9 mouse cellular contexts compared by ENCODE assay signal in genomic region chr19:59196111-59196666, GRCm38 (mm10). TPM values are rescaled to one million over a fixed set of nuclear protein-coding genes. Genes with fewer than 3 reads are reported as not detected.
DNase-seq lines count a peak whose midpoint lies in the region; ATAC-seq and TF ChIP-seq lines count a peak whose summit lies in the region.
"Had no signal": no experiment of that assay in that cellular context is flagged by ENCODE, and none has a peak within 500 bp of the region (broad histone marks: within the 10 kb centered on the region; RNA-seq: fewer than 3 reads in every experiment).

No protein-coding gene starts in this region.

- 4% methylated on average over 14 of the region's 15 CpGs for WGBS in embryonic facial prominence, embryonic 14.5 days
- WGBS in hindbrain, postnatal 0 days, result 4% methylated on average over 15 of the region's 15 CpGs
- WGBS in midbrain, embryonic 14.5 days, result 4% methylated on average over 15 of the region's 15 CpGs

- no peak overlapping the region for H3K4me2 ChIP-seq in embryonic facial prominence, embryonic 14.5 days (ENCODE audit: low read depth, low read length)
- H3K4me2 ChIP-seq in hindbrain, postnatal 0 days (ENCODE audit: low read depth, low read length), result no peak overlapping the region
- no peak overlapping the region for H3K4me2 ChIP-seq in midbrain, embryonic 14.5 days (ENCODE audit: low read length)

- no peak overlapping the region for H3K9ac ChIP-seq in embryonic facial prominence, embryonic 14.5 days (ENCODE audit: low read depth, low read length)
- H3K9ac ChIP-seq in hindbrain, postnatal 0 days (replicated peaks; ENCODE audit: low read length), result no peak overlapping the region
- H3K9ac ChIP-seq in midbrain, embryonic 14.5 days (replicated peaks; ENCODE audit: low read length), result no peak overlapping the region

- no peaks in the 10 kb centered on the region for H3K36me3 ChIP-seq in embryonic facial prominence, embryonic 14.5 days (ENCODE audit: control insufficient read depth, insufficient read depth, low read length)
- H3K36me3 ChIP-seq in hindbrain, postnatal 0 days (ENCODE audit: insufficient read depth, low read length), result no peaks in the 10 kb centered on the region
- H3K36me3 ChIP-seq in midbrain, embryonic 14.5 days (ENCODE audit: control insufficient read depth, insufficient read depth, low read length), result no peaks in the 10 kb centered on the region

- peak; percentile 79 for TF ChIP-seq CTCF in hindbrain, postnatal 0 days (IDR thresholded peaks at IDR 0.05; ENCODE audit: low read depth)
- peak; percentile 70 for TF ChIP-seq CTCF in left cerebral cortex, adult 2 months (IDR thresholded peaks at IDR 0.05)

- no peak overlapping the region for H3K27ac ChIP-seq in embryonic facial prominence, embryonic 14.5 days (replicated peaks; ENCODE audit: low read depth, low read length)
- H3K27ac ChIP-seq in hindbrain, postnatal 0 days, result no peak overlapping the region
- H3K27ac ChIP-seq in left cerebral cortex, adult 2 months, result no peak overlapping the region
- no peak overlapping the region for H3K27ac ChIP-seq in midbrain, embryonic 14.5 days (replicated peaks; ENCODE audit: low read depth, low read length)

- H3K4me3 ChIP-seq in embryonic facial prominence, embryonic 14.5 days (ENCODE audit: low read depth, low read length), result no peak overlapping the region
- H3K4me3 ChIP-seq in hindbrain, postnatal 0 days (ENCODE audit: low read length), result no peak overlapping the region
- no peak overlapping the region for H3K4me3 ChIP-seq in left cerebral cortex, adult 2 months
- H3K4me3 ChIP-seq in midbrain, embryonic 14.5 days (replicated peaks; ENCODE audit: low read depth, low read length), result no peak overlapping the region

- H3K27me3 ChIP-seq in embryonic facial prominence, embryonic 14.5 days (replicated peaks; ENCODE audit: control insufficient read depth, insufficient read depth, low read length), result peaks cover 67% of the 10 kb centered on the region
- H3K27me3 ChIP-seq in hindbrain, postnatal 0 days (ENCODE audit: insufficient read depth, low read length), result peaks cover 64% of the 10 kb centered on the region
- peaks cover 68% of the 10 kb centered on the region for H3K27me3 ChIP-seq in midbrain, embryonic 14.5 days (ENCODE audit: control insufficient read depth, insufficient read depth, low read length)

- intact Hi-C loops in gastrocnemius, postnatal 14 days (cut with DNase I; ENCODE audit: low total_unique reads), result loop anchor here (10.0 kb wide), 1 partner anchor 391 kb away; no protein-coding TSS in a partner anchor
- intact Hi-C loops in gastrocnemius, postnatal 36 days (cut with DNase I), result loop anchor here (5.0 kb wide), 1 partner anchor 389 kb away; no protein-coding TSS in a partner anchor
- intact Hi-C loops in left cerebral cortex, adult 2 months (cut with DNase I), result loop anchor here (2.0 to 10.0 kb wide), 3 partner anchors 269 to 389 kb away; no protein-coding TSS in a partner anchor

- ATAC-seq in embryonic facial prominence, embryonic 14.5 days (ENCODE audit: low read depth), result peak; percentile 68; the same call in 1 of the 2 replicates
- ATAC-seq in hindbrain, postnatal 0 days, result peak; percentile 74; the same call in 1 of the 2 replicates
- no peak for ATAC-seq in midbrain, embryonic 14.5 days (ENCODE audit: low FRiP score, low TSS enrichment)

- DNase-seq in gastrocnemius, postnatal 14 days, result peak; percentile 46
- DNase-seq in gastrocnemius, postnatal 36 days, result no peak
- peak; percentile 59 for DNase-seq in Muller cell, postnatal 12 days (ENCODE audit: inconsistent ontology term)
- peak; percentile 63 for DNase-seq in embryonic facial prominence, embryonic 14.5 days (ENCODE audit: low spot score)
- DNase-seq in hindbrain, postnatal 0 days (ENCODE audit: low spot score), result peak; percentile 73
- peak; percentile 56 to 60 for DNase-seq in left cerebral cortex, adult 2 months (ENCODE audit: extremely low spot score in 1 of 2, low spot score in 2 of 2)
- peak; percentile 82 for DNase-seq in midbrain, embryonic 14.5 days
- DNase-seq in urinary bladder, postnatal 14 days (ENCODE audit: low spot score), result peak; percentile 43

- peaks cover 4% of the 10 kb centered on the region; the same call in 1 of the 2 replicates for H3K4me1 ChIP-seq in embryonic facial prominence, embryonic 14.5 days (ENCODE audit: control insufficient read depth, insufficient read depth, low read length)
- H3K4me1 ChIP-seq in hindbrain, postnatal 0 days (ENCODE audit: insufficient read depth, low read length), result no peaks in the 10 kb centered on the region
- no peaks in the 10 kb centered on the region for H3K4me1 ChIP-seq in midbrain, embryonic 14.5 days (ENCODE audit: control insufficient read depth, insufficient read depth, low read length)

- peaks cover 10% of the 10 kb centered on the region; the same call in 1 of the 2 replicates for H3K9me3 ChIP-seq in embryonic facial prominence, embryonic 14.5 days (ENCODE audit: control insufficient read depth, low read length)
- no peaks in the 10 kb centered on the region for H3K9me3 ChIP-seq in hindbrain, postnatal 0 days (ENCODE audit: low read length)
- no peaks in the 10 kb centered on the region for H3K9me3 ChIP-seq in midbrain, embryonic 14.5 days (ENCODE audit: control insufficient read depth, low read length)

RNA-seq across cellular contexts. Expression of gene Kcnk18, which starts 22.8 kb away (rescaled TPM):
- not detected for total RNA-seq in gastrocnemius, postnatal 14 days (2021)
- total RNA-seq in gastrocnemius, postnatal 36 days (2021), result not detected
- 0.18 TPM in 1 of 2 replicates, not detected in the other for polyA plus RNA-seq in embryonic facial prominence, embryonic 14.5 days (2014; fragmentation: Nextera tagmentation; extraction: Ambion mirVana)
- not detected in 2 replicates for total RNA-seq in hindbrain, postnatal 0 days (2014; rRNA removed)
- 0.05 TPM in 1 of 2 replicates, not detected in the other for polyA plus RNA-seq in hindbrain, postnatal 0 days (2015; fragmentation: Nextera tagmentation; extraction: Ambion mirVana)
- total RNA-seq in left cerebral cortex, adult 2 months (2021), result not detected
- polyA plus RNA-seq in midbrain, embryonic 14.5 days (2014; fragmentation: Nextera tagmentation; extraction: Ambion mirVana), result not detected in 2 replicates
- total RNA-seq: heart, postnatal 36 days had no signal

RNA-seq across cellular contexts. Expression of gene Vax1, which starts 26.3 kb away (rescaled TPM):
- total RNA-seq in gastrocnemius, postnatal 14 days (2021), result not detected
- total RNA-seq in gastrocnemius, postnatal 36 days (2021), result not detected
- polyA plus RNA-seq in embryonic facial prominence, embryonic 14.5 days (2014; fragmentation: Nextera tagmentation; extraction: Ambion mirVana), result 0.26 TPM in 1 of 2 replicates, not detected in the other
- total RNA-seq in hindbrain, postnatal 0 days (2014; rRNA removed), result not detected in 2 replicates
- polyA plus RNA-seq in hindbrain, postnatal 0 days (2015; fragmentation: Nextera tagmentation; extraction: Ambion mirVana), result not detected in 2 replicates
- 1 to 10 TPM; 1.4 to 2.9 TPM for total RNA-seq in left cerebral cortex, adult 2 months (2021)
- polyA plus RNA-seq in midbrain, embryonic 14.5 days (2014; fragmentation: Nextera tagmentation; extraction: Ambion mirVana), result not detected in 2 replicates
- total RNA-seq: heart, postnatal 36 days had no signal

Comparison
In these comparisons a context has a peak if more than half of its experiments do, and no peak if none do; other contexts are left out.
1. DNase-seq: peak in gastrocnemius, postnatal 14 days (single experiment), Muller cell, postnatal 12 days (single experiment), embryonic facial prominence, embryonic 14.5 days (single experiment), hindbrain, postnatal 0 days (single experiment), left cerebral cortex, adult 2 months (2 of 2), midbrain, embryonic 14.5 days (single experiment) and urinary bladder, postnatal 14 days (single experiment); none in gastrocnemius, postnatal 36 days (0 of 2).